Mouse (Mus musculus): ENCODE measurements around the gene Dgat2. TPM values are rescaled to one million over a fixed set of nuclear protein-coding genes. Genes with fewer than 3 reads are reported as not detected.

Gene Dgat2
- total RNA-seq, 2 experiments from 2014 or later: 343 to 377 TPM

DNA sequence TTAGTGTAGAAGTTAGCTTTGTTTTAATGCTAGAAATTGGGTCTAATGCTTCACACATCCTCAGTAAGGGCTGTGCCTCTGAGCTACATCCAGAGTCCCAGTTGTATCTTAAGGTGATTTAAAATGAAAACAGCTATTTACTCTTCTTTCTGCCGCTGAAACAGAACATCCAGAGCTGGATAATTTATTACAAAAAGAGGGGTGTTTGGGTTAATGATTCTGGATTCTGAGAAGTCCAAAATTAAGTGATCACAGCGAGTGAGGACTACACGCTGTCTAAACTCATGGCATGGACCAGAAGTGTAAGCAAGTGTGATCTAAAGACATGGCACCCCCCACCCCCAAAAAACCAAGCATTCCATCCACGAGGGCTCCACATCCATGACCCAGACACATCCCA lies 11.4 kb upstream of the Dgat2 start:
- DNase-seq: no peak

DNA sequence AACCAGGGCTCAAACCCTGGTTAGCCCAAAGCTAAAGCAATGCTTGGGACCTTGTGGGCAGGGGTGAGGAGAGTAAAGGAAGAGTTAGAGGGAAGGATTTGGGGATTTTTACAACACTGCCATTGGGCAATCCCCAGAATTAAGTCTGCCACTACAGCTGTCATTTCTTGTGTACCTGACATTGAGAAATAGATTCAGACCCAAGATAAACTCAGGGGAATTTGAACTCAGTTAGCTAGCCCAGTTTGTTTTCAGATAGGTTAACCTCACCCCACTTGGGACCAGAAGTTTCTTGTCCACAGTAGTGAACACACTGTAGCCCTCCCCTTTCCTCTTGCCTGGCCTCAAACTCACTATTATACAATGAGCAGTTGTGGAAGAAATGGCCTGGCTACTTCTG lies 8.9 kb upstream of the Dgat2 start:
- DNase-seq: no peak

GRCm38 (mm10) chr7:99189885-99190284 lies 7.4 kb upstream of the Dgat2 start:
- DNase-seq: no peak

GRCm38 (mm10) chr7:99188630-99189029 lies 6.1 kb upstream of the Dgat2 start:
- no peak for DNase-seq

GRCm38 (mm10) chr7:99187451-99187850 lies 4.9 kb upstream of the Dgat2 start:
- DNase-seq: peak; percentile 22 to 58

- peak in 1 of 2 experiments; percentile 2 for DNase-seq
Observed at GRCm38 (mm10) chr7:99185405-99185804, 2.9 kb upstream of the Dgat2 start.

DNA sequence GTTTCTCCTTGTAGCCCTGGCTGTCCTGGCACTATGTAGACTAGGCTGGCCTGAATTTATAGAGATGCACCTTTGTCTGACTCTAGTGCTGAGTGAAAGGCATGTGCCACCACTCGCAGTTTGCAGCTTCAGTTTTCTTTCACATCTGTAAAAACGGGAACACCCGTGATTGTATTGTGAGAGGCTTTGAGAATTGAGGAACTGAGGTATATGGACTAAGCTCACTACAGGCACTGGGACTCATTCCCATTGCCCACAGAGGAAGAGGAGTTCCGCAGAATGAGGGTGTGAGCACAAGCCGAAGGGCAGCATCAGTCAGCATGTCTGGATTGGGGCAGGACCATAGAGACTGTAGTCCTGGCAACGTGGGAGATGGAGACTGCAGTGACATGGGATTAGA lies 1.2 kb upstream of the Dgat2 start:
- peak; percentile 26 to 33 for DNase-seq

- peak in 1 of 2 experiments; percentile 37 for DNase-seq
Observed at GRCm38 (mm10) chr7:99181619-99182431, 694 bp downstream of the Dgat2 start.

DNA sequence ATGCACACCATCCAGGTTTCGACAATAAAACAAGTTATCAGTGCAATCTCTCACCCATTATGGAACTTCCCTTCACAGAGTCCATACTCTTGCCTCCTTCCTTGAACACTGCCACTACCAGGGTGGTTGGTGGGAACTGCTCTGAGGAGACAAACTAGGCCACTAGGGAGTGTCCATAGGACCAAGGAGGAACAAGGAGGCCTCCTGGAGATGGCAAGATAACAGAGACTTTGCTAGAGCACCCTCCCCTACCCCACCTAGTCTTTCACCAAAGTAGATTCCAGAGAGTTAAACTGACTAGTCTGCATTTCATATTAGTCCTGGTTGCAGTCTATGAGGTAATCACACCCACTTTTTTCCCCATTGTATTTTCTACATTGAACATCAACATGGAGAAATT lies 2.4 kb downstream of the Dgat2 start:
- peak in 1 of 2 experiments; percentile 12 for DNase-seq

- peak; percentile 30 to 32 for DNase-seq
Observed at GRCm38 (mm10) chr7:99179271-99179670, 3.2 kb downstream of the Dgat2 start.

DNA sequence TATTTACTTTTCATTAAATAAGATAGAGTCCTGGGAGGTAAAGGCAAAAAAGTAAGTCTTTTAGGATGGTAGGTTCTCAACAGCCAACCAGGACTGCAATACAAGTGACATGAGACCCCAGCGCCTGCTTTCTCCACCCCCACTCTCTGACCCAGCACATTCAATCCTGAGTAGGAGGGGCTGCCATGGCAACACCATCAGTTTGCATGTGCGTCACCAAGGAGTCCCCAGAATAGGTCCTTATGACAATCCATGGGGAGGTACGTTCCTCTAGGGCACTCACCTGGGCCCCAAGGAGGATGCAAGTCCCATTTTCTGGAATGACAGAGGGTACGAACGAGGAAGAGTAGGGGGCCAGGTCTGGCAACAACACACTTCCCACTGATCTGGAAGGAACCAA lies 5.1 kb downstream of the Dgat2 start:
- peak in 1 of 2 experiments; percentile 4 for DNase-seq

- DNase-seq: no peak
Observed at GRCm38 (mm10) chr7:99175666-99176065, 6.9 kb downstream of the Dgat2 start.

GRCm38 (mm10) chr7:99175118-99175517 lies 7.4 kb downstream of the Dgat2 start:
- peak in 1 of 2 experiments; percentile 2 for DNase-seq

DNA sequence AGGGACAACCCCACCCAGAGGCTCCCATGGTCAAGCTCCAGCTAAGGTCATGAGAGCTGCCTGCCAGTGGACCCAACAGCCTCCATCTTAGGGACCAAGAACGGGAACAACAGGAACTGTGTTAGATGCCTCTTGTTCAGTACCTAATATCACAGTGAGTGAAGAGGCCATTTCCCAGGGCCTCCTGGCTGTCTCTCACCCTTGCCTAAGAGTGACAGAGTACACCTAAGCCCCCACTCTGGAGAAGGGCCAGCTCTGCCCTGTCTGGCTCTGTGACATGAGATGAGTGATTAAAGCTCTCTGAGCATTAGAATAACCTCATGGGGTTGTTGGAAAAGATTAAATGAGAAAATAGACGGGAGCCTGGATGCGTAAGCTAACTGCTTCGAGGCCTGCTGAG lies 8.5 kb downstream of the Dgat2 start:
- peak in 1 of 2 experiments; percentile 10 for DNase-seq

DNA sequence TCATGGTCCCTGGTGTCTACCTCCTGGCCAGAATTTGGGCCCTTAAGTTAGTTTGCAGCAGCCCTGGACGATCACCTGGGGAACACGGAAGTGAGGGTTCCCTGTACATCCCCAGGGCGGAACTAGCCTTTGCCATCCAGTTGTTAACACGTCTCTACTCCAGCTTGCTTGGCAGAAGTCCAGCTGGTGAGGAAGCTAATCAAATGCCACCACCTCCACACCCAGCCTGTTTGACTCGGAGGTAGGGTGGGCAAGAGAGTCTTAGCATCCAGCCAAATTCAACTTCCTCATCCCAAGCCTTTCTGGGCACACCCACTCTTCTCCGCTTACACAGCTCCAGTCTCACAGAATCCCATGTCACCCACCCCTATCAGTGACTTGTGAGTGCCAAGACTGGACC lies 9.6 kb downstream of the Dgat2 start:
- DNase-seq: peak; percentile 42 to 61

GRCm38 (mm10) chr7:99171730-99172463 lies 10.6 kb downstream of the Dgat2 start:
- DNase-seq: peak in 1 of 2 experiments; percentile 8

GRCm38 (mm10) chr7:99170519-99170918 lies 12.0 kb downstream of the Dgat2 start:
- no peak for DNase-seq

DNA sequence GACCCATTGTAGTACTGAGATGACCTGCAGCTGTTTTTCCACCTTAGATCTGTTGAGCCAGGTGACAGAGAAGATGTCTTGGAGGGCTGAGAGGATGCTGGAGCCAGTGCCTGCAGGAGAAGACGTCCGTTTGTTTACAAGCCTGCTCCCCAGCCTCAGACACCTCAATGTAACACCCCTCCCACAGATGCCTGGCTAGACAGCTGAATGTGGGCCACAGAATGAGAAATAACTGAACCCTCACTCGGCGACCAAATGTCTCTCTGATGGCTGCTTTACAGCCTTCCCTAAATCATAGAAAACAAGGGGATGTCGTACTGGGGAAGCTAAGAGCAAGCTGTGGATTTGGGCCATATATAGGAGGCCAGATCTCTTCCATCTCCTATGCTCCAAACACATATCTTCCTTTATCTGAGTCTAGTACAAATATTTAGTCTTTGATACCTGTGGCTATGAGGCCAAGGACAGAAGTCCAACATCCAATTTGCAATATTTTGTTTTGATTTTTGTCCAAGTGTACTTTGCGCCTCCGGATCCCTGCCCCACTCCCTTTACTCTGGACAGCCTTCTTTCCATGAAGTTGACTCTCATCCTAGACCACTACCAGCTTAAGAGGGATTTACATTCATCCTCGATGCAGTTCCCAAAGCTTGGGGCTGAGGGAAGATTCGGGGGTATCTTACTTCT lies 12.7 kb downstream of the Dgat2 start:
- no peak for DNase-seq

DNA sequence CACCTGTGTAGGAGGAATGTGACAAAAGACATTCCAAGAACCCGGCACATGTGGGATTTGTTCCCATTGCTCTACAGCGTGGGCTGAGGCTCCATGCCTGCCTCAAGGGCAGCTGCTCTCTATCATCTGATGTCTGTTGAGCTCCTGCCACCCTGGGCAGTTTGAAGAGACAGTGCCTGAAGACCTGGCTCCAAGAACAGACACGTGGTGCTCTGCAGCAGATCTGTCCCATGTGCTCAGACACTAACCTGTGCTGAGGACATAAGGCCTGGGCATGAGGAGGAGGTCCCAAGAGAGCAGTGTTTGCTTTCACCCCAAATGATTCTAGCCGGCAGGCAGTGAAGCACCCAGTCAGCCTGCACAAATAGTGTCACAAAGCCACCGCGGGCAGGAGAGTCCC lies 13.8 kb downstream of the Dgat2 start:
- DNase-seq: peak in 1 of 2 experiments; percentile 67

GRCm38 (mm10) chr7:99167939-99168338 lies 14.6 kb downstream of the Dgat2 start:
- DNase-seq: peak in 1 of 2 experiments; percentile 51

DNA sequence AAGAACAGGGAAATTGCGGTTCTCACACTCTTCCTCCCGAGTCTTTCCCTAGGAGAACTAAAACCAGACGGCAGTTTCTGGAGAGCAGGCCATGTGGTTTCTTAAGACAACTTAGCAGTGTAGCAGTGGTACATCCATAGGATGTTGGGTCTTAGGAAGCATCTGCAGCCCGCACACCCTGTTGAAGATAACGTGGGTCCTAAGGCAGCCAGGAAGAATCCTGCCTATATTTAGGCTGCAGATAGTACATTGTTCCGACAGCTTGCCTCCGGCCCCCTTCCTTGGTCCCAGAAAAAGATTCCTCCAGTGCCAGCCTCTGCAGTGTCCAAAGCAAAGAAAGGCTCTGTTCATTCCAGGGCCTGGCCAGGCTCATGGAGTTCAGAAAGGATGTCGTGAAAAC lies 16.4 kb downstream of the Dgat2 start:
- DNase-seq: no peak

- no peak for DNase-seq
Observed at GRCm38 (mm10) chr7:99164873-99165410, 17.6 kb downstream of the Dgat2 start.
